Mouse (Mus musculus) heart, adult 2 months (tissue): ENCODE data around the gene Prpf3.
"Not testable (repeated sequence)": the region's sequence is repeated elsewhere in the genome, so short reads cannot be mapped to it uniquely, and the experiment has no call there.

Experiments
- CTCF ChIP-seq: fragments of 200-600 bp; IDR thresholded peaks from 2 replicates; pipeline ENCODE4 v1.8.1; 2022; ENCODE audit warnings: antibody characterized with exemption, mild to moderate bottlenecking, moderate library complexity
- EP300 ChIP-seq: fragments of 200-500 bp; IDR thresholded peaks from 2 replicates; pipeline ENCODE4 v1.6.1; 2011; ENCODE audit warnings: low read depth, low read length, control low read depth; ENCODE audit not compliant: insufficient read depth
- POLR2A ChIP-seq: fragments of 200-500 bp; IDR thresholded peaks from 2 replicates; pipeline ENCODE4 v1.6.1; 2011; ENCODE audit warnings: mild to moderate bottlenecking, low read depth, low read length, control low read depth; ENCODE audit not compliant: insufficient read depth

DNA sequence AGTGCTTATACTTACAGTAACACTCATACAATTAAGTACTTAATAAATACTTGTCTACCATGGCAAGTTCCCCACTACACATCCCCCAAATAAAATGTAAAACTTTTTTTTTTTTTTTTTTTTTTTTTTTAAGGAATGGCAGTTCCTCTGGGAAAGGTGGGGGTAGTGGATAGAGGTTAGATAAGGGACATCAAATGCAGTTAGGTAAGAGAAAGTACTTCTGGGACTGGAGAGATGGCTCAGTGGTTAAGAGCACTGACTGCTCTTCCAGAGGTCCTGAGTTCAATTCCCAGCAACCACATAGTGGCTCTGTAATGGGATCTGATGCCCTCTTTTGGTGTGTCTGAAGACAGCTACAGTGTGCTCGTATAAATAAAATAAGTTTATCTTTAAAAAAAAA, 1.4 kb upstream of the Prpf3 start:
- TF ChIP-seq CTCF, POLR2A, EP300: not testable (repeated sequence)
